Mouse (Mus musculus) adipocyte (in vitro differentiated cells): ENCODE measurements around the gene Wdr74.
A peak's percentile ranks its signal among the peaks of the same experiment; 100 is the strongest.

Source experiments
- DNase-seq: peaks from one replicate; pipeline ENCODE4 v3.0.0-alpha.2; 2016; ENCODE audit warnings: low spot score

The Wdr74 gene

GRCm38 (mm10) chr19:8735389-8736159, at the start of gene Wdr74:
Wdr74 (plus strand) TSS chr19:8735827.
- peak; percentile 90 for DNase-seq

- DNase-seq = no peak
Measured at GRCm38 (mm10) chr19:8691871-8692539, 43.6 kb upstream of the Wdr74 start.

DNA sequence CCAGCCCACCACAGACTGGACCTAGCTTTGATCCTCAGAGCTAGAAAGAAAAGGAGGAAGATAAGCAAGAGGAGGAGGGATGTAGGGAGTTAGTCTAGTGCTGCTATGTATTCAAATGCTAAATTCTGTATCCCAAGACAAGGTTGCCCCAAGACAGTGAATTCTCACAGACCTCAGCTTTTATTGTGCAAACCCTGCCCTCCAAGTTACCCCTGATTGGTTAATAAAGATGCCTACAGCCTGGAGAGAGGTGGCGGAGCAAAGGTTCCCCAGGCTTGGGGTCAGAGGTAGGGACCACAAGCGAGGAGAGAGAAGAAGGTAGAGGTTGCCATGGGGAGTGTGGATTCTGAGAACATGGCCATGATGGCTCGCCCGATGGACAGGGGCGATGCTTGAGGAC, 42.9 kb upstream of the Wdr74 start:
- no peak for DNase-seq

GRCm38 (mm10) chr19:8695330-8695729, 40.3 kb upstream of the Wdr74 start:
- DNase-seq = peak; percentile 49

DNA sequence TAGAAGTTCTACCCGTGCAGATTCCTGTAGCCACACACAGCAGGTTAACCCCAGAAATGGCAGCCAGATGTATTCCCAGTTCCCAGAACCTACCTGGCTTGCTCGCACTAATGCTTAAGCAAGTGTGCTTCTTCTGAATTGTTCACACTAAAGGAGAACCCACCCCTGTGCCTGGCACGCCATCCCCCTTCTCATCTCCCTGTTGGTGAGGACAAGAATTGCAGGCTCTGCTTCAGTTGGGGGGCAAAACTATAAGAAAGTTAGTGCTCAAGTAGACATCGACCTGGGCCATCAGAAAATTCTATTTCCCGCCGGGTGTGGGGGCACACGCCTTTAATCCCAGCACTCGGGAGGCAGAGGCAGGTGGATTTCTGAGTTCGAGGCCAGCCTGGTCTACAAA, 36.0 kb upstream of the Wdr74 start:
- no peak for DNase-seq

- peak; percentile 62 for DNase-seq
Measured at GRCm38 (mm10) chr19:8702458-8702857, 33.2 kb upstream of the Wdr74 start.

- DNase-seq = no peak
Measured at GRCm38 (mm10) chr19:8703571-8703970, 32.1 kb upstream of the Wdr74 start.

- no peak for DNase-seq
Measured at GRCm38 (mm10) chr19:8705026-8705708, 30.5 kb upstream of the Wdr74 start.

DNA sequence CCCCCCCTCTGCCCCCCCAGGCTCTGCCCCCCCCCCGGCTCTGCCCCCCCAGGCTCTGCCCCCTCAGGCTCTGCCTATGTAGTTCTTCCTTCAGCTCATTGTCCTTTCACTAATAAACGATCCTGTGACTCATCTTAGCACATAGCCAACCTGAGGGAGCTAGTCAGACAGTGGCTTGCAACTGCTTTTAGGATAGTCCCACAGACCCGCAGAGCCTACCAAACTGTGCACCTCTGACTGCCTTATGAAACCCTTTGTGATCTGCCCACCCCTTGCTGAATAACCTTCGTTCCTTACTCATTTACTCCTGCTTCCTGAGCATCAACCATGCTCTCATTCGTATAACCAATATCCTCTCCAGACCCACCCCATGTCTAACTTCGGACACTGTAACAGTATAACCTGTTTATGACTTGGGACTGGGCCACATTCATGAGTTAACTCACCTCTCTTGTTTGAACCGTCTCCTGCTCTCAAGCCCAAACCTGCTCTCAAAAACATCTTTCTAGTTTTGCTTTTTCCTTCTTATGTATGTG, 29.4 kb upstream of the Wdr74 start:
- DNase-seq = peak; percentile 21

GRCm38 (mm10) chr19:8706930-8707329, 28.7 kb upstream of the Wdr74 start:
- DNase-seq = peak; percentile 22

DNA sequence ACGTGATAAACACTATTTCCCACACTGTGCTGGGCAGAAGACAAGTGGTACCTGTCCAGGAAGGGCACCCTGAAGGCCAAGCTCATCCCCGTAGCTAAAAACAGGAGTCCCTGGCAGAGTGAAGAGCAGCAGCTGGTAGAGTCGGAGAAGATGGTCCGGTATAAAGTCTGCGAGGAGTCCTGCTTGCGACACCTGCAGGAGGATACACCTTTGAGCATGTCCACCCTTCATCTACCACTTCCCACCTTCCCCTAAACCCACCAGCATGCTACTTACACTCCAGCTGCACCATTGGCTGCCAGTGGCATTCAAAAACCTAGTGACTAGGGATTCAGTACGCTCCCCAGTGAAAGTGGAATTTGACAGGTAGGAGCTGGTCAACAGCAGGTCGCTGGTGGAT, 26.7 kb upstream of the Wdr74 start:
- DNase-seq = no peak

- peak; percentile 97 for DNase-seq
Measured at GRCm38 (mm10) chr19:8710057-8710456, 25.6 kb upstream of the Wdr74 start.

DNA sequence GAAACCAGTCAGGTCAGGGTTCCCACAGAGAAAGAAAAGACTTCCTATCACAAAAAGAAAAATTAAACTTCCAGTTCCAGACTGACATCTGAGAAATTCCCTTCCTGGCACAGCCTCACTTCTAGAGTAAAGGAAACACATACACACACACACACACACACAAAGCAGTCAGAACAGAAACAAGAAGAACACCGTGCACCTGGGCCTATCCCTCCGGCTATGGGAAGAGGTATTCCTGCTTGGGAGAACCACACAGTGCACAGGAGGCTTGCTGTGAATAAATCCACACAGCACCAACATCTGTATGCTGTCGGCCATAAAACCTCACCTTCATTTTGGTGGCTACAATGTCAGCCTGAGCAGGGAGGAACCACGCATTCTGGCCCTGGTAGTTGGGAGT, 24.1 kb upstream of the Wdr74 start:
- peak; percentile 56 for DNase-seq

GRCm38 (mm10) chr19:8711949-8712869, 23.4 kb upstream of the Wdr74 start:
- peak; percentile 50 for DNase-seq

- DNase-seq = peak; percentile 98
Measured at GRCm38 (mm10) chr19:8712870-8713305, 22.7 kb upstream of the Wdr74 start.

GRCm38 (mm10) chr19:8713306-8713996, 22.2 kb upstream of the Wdr74 start:
- peak; percentile 90 for DNase-seq

DNA sequence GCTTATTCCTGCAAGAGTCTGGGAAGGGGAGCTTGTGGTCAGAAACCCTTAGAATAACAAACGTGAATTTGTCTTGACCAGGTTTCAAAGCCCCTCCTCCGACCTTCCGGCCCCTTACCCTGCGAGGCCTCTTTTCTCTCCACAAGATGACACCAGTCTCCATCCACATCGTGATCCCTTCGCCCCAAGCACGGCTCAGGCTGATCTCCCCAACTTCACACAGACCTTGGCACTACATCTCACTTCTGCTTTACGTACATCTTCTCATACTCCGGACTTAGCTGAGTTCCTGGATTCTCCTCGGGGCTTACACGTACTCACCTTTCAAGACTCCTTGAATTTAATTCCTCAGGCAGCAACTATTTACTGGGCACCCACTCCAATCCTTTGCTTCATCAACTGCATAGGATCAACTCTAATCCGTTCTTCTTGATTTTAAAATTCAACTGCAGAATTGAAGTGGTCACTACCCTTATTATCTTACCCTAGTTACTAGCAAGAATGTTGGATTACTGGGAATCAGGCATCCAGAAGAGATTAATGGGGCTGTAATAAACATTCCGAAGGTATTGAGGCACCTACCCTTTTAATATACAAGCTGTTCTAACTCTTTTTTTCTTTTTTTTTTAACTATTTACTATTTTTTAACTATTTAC, 21.5 kb upstream of the Wdr74 start:
- DNase-seq = no peak

DNA sequence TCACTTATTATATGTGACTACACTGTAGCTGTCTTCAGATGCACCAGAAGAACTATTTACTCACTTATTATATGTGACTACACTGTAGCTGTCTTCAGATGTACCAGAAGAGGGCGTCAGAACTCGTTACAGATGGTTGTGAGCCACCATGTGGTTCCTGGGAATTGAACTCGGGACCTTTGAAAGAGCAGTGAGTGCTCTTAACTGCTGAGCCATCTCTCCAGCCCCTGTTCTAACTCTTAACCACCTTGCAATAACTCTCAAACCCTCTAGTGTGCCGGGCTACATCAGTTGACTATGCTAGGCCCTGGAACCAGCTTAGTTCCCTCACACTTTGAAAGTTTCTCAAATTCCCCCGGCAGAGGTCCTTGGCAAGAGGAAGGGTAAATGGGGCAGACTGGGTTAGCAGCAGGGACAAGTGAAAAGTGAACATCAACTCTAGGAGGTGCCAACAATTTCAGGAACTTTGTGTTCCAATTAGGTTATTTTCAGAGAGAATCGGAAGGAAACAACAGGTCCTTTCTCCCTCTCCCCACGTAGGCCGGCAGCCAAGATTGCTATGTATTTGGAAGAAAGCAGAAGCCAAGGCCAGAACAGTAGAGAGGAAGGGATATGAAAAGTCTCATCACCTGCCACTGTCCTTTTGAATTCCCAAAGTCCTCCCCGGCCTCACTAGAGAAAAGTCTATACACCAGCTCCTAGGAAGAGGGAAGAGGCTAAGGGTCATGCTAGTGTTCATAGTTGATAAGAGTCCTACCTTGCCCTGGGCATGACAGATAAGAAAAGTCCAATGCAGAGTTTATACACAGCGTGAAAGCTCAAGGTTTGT, 20.8 kb upstream of the Wdr74 start:
- peak; percentile 66 for DNase-seq
